Mouse (Mus musculus) Patski (cell line): ENCODE results near the gene Fras1. TPM values are rescaled to one million over a fixed set of nuclear protein-coding genes. Genes with fewer than 3 reads are reported as not detected.

Experiments used
- ATAC-seq: fragments of 100-300 bp; one replicate; pipeline ENCODE4 v1.8.0; 2021
- CTCF ChIA-PET: fragments of 350-600 bp; sonication (Branson Sonifier 250); formaldehyde crosslinking; loops from one replicate; lab custom pipeline; 2022; ENCODE audit warnings: inconsistent platforms; lab: Charles Lee
- POLR2A ChIA-PET: fragments of 350-600 bp; sonication (Branson Sonifier 250); formaldehyde crosslinking; loops from one replicate; lab custom pipeline; 2022; ENCODE audit warnings: antibody characterized with exemption, inconsistent platforms; lab: Charles Lee
- DNase-seq: peaks from one replicate; pipeline ENCODE4 v3.0.0-alpha.2; 2011; ENCODE audit warnings: low read depth, low spot score
- H3K27me3 ChIP-seq: fragments of 371-371 bp; one replicate; pipeline ENCODE4 v1.5.1; 2021
- CTCF ChIP-seq: fragments of 100-300 bp; IDR thresholded peaks from one replicate; pipeline ENCODE4 v1.5.1; 2021
- in situ Hi-C: fragments of 300-500 bp; cut with MboI; formaldehyde crosslinking; loops from 3 replicates; pipeline ENCODE4 v1.11.1; 2018; ENCODE audit warnings: low pct_unique_long_range_greater_than_20kb, mixed read lengths
- polyA plus RNA-seq: library from polyadenylated mRNA; unstranded; gene quantifications from one replicate; pipeline ENCODE4 v1.2.3, GENCODE M21; 2021

Gene Fras1
- polyA plus RNA-seq, 1 experiment from 2014 or later: 2.4 TPM

DNA sequence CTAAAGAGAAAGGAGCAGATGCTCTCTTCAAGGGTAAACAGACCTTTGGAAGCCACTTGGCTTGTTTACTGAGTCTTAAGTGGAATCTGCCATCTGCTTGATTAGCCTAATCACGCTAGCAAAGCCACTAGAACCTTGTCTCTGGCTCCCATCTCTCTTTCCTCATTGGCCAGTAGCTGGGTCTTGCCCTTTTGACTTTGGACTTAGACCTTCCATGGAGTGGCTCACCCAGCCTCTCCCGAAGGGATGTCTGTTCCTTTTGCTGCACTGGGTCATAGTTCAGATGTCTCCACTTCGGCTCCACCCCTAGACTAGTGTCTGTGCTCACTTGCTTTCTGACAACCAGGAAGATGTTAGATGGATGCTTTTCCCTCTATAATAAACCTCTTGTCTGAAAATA is 28.8 kb downstream of the Fras1 start:
- in situ Hi-C loops: no loop called here
- CTCF ChIA-PET: interaction anchor here (0.7 kb wide), 1 partner anchor 322 kb away, joined by 3 read pairs; no protein-coding TSS in a partner anchor
- no peaks in the 10 kb centered on the region for H3K27me3 ChIP-seq
- no peak for TF ChIP-seq CTCF
- no peak for DNase-seq
- POLR2A ChIA-PET: no interaction called here
- no peak for ATAC-seq

GRCm38 (mm10) chr5:96405139-96405842 is 31.5 kb downstream of the Fras1 start:
- DNase-seq (no peak), ATAC-seq (no peak)
- TF ChIP-seq CTCF: no peak
- POLR2A ChIA-PET: no interaction called here
- in situ Hi-C loops: no loop called here
- H3K27me3 ChIP-seq: no peaks in the 10 kb centered on the region
- CTCF ChIA-PET: interaction anchor here (0.9 to 1.1 kb wide), 2 partner anchors 15 to 17 kb away, joined by 3 read pairs; no protein-coding TSS in a partner anchor

GRCm38 (mm10) chr5:96408291-96408690 is 34.5 kb downstream of the Fras1 start:
- H3K27me3 ChIP-seq: no peaks in the 10 kb centered on the region
- DNase-seq: no peak
- ChIA-PET CTCF (interaction anchor here (1.2 kb wide), 1 partner anchor 20 kb away, joined by 3 read pairs; no protein-coding TSS in a partner anchor), POLR2A (no interaction called here)
- in situ Hi-C loops: no loop called here
- no peak for TF ChIP-seq CTCF
- ATAC-seq: no peak

DNA sequence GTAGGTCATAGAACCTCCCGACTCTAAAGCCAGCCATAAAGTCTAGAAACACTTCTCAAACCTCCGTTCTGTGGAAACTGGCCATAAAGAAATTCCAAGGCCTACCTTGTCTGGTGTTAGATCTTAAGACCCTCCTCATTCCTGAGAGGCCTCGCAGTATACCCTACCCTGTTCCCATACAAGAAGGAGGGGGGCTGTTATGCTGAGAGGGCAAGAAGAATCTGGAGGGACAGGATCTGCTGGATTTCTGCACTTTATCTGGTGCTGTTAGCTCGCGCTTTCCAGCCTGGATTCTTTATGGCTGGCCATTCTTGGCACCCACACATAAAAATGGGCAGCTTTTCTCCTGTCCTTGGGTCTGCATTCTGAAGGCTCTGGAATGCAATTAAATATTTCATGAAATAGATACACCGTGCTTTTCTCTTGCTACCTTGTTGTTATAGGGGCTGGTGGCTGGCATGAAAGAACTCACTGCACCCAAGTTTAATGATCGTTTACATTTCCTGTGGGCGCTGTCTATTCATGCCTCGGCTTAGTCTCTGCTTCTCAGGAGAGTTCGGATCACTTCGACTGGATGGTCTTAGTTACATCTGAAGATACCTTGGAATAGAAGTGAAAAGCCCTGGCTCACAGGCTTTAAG is 39.1 kb downstream of the Fras1 start:
- no peaks in the 10 kb centered on the region for H3K27me3 ChIP-seq
- ChIA-PET CTCF (interaction anchor here (1.1 kb wide), 1 partner anchor 60 kb away, joined by 3 read pairs; no protein-coding TSS in a partner anchor), POLR2A (interaction anchor here (0.5 kb wide), 1 partner anchor 15 kb away, joined by 4 read pairs; no protein-coding TSS in a partner anchor)
- DNase-seq (no peak), ATAC-seq (no peak)
- TF ChIP-seq CTCF: no peak
- in situ Hi-C loops: no loop called here

DNA sequence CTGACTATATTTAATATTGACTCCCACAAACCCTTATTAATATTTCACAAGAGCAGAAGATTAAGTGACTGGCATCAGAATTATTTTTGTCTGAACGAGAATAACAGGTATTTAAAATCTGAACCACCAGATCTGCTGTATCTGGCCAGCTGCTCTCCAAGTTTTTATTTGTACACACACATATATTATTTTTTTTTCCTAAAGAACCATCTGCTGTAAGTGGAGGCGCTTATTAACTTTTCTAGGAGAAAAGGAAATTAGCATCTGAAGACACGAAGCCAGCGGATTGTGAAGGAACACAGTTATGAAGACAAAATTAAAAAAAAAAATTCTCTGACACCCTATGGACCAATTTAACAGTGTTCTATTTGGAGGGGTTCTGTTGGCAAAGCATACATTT is 43.4 kb downstream of the Fras1 start:
- in situ Hi-C loops: no loop called here
- no peaks in the 10 kb centered on the region for H3K27me3 ChIP-seq
- DNase-seq: no peak
- ChIA-PET POLR2A (no interaction called here), CTCF (no interaction called here)
- no peak for TF ChIP-seq CTCF
- ATAC-seq: no peak

- CTCF ChIA-PET: interaction anchor here (1.1 to 1.7 kb wide), 6 partner anchors 10 to 155 kb away, joined by 3 to 5 read pairs (median 3); no protein-coding TSS in a partner anchor
- no peak for DNase-seq
- no peak for ATAC-seq
- POLR2A ChIA-PET: no interaction called here
- no peaks in the 10 kb centered on the region for H3K27me3 ChIP-seq
- no peak for TF ChIP-seq CTCF
- in situ Hi-C loops: no loop called here
These were observed 47.8 kb downstream of the Fras1 start for GRCm38 (mm10) chr5:96421550-96421949.

GRCm38 (mm10) chr5:96422716-96423115 is 49.0 kb downstream of the Fras1 start:
- no peak for TF ChIP-seq CTCF
- no peak for DNase-seq
- in situ Hi-C loops: no loop called here
- CTCF ChIA-PET: interaction anchor here (1.1 to 1.6 kb wide), 4 partner anchors 9 to 156 kb away, joined by 3 to 5 read pairs (median 3); no protein-coding TSS in a partner anchor
- ATAC-seq: no peak
- POLR2A ChIA-PET: no interaction called here
- no peaks in the 10 kb centered on the region for H3K27me3 ChIP-seq

- ATAC-seq (no peak), DNase-seq (no peak)
- H3K27me3 ChIP-seq: no peaks in the 10 kb centered on the region
- in situ Hi-C loops: no loop called here
- ChIA-PET CTCF (no interaction called here), POLR2A (no interaction called here)
- TF ChIP-seq CTCF: no peak
These were observed 51.6 kb downstream of the Fras1 start for GRCm38 (mm10) chr5:96425391-96425790.

- in situ Hi-C loops: no loop called here
- DNase-seq: no peak
- POLR2A ChIA-PET: no interaction called here
- ATAC-seq: no peak
- no peak for TF ChIP-seq CTCF
- CTCF ChIA-PET: interaction anchor here (1.5 kb wide), 1 partner anchor 17 kb away, joined by 3 read pairs; no protein-coding TSS in a partner anchor
- no peaks in the 10 kb centered on the region for H3K27me3 ChIP-seq
These were observed 55.9 kb downstream of the Fras1 start for GRCm38 (mm10) chr5:96429532-96430141.

DNA sequence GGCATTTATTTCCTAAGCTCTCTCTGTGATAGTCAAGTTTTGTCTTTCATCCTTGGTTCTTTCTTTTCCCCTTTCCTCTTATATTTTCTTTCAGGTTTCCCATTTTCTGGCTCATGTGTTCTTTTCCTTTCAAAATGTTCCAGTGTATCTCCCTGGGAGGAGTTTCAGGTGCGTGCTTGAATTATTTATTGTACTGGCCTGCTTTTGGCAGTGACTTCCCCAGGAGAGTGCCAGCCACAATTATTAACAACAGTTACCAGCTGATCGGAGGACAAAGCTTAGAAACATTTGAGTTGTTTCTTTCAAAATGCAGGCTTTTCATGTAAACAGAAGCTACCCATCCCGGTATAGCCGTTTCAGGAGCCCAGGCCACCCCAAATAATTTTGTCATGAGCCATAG is 64.1 kb downstream of the Fras1 start:
- TF ChIP-seq CTCF: no peak
- in situ Hi-C loops: no loop called here
- POLR2A ChIA-PET: no interaction called here
- no peak for ATAC-seq
- DNase-seq: no peak
- no peaks in the 10 kb centered on the region for H3K27me3 ChIP-seq
- CTCF ChIA-PET: interaction anchor here (1.2 to 2.4 kb wide), 3 partner anchors 8 to 14 kb away, joined by 3 to 7 read pairs (median 5); no protein-coding TSS in a partner anchor
